Mouse (Mus musculus) left cerebral cortex, postnatal 10 days (tissue): Measurements from ENCODE around the gene Ccdc34. TPM values are rescaled to one million over a fixed set of nuclear protein-coding genes. Genes with fewer than 3 reads are reported as not detected.
"Not testable (repeated sequence)": the region's sequence is repeated elsewhere in the genome, so short reads cannot be mapped to it uniquely, and the experiment has no call there.

Source experiments
- DNase-seq, 2 experiments: peaks; one replicate each; pipeline ENCODE4 v3.0.0; 2021 to 2022; ENCODE audit warnings: low spot score in 2 of 2, mixed read lengths in 1 of 2; ENCODE audit errors: extremely low spot score in 1 of 2
- intact Hi-C: fragments of 180-260 bp; cut with DNase I; formaldehyde crosslinking; loops from one replicate; pipeline ENCODE4 v1.15.1; 2025
- total RNA-seq, 2 experiments: library from RNA; stranded (reverse); gene quantifications; 2 replicates each; pipeline ENCODE4 v1.2.3; 2021

Ccdc34 gene
- total RNA-seq, 2 experiments from 2014 or later: 17.9 to 18.0 TPM

DNA sequence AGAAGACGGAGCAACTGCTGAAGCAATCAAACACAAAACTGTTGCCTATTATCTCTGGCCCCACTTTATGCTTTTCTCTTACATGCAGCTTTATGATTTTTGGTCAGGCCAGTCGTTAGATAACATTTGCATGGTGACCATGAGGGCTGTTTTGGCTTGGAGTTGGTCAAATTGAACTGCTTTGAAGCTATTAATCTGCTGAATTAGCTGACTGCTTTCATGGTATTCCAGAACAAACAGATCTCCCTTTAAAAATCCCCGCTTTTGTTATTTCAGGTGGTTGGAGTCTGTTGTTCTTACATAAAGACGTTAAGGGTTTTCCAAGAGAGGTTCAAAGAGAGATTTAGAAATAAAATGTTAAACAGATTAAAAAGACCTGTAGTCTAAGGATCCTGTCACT lies 40.8 kb downstream of the Ccdc34 start:
- intact Hi-C loops: no loop called here
- no peak for DNase-seq

DNA sequence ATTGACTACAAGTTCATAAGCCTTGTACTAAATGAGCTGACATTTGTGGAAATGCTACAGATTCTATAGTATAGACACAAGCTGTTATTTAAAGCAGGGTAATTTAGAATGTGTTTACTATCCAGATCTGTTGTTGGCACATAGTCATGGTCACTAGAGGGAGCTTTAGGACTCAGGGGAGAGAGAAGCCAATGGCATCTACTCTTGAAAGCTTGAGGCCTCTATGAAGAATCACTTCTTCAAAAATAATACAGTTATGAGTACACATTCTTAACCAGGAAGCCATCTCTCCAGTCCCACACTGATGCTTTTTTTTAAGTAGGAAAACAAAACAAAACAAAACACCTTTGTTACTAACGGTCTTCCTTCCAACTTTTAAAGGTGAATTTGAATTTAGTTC lies 45.5 kb downstream of the Ccdc34 start:
- intact Hi-C loops: loop anchor here (10.0 kb wide), 1 partner anchor 142 kb away; no protein-coding TSS in a partner anchor
- DNase-seq: no peak

- intact Hi-C loops: loop anchor here (10.0 kb wide), 1 partner anchor 136 kb away; no protein-coding TSS in a partner anchor
Measured at GRCm38 (mm10) chr2:110068916-110069315, 51.3 kb downstream of the Ccdc34 start.

GRCm38 (mm10) chr2:110073023-110073422 lies 55.4 kb downstream of the Ccdc34 start:
- intact Hi-C loops: no loop called here
- no peak for DNase-seq

More at GRCm38 (mm10) chr2:110068916-110069315, 51.3 kb downstream of the Ccdc34 start:
- no peak for DNase-seq

GRCm38 (mm10) chr2:110074646-110075452 lies 57.2 kb downstream of the Ccdc34 start:
- intact Hi-C loops: no loop called here
- no peak for DNase-seq

- DNase-seq: no peak
- intact Hi-C loops: no loop called here
Measured at GRCm38 (mm10) chr2:110077240-110077639, 59.6 kb downstream of the Ccdc34 start.

- intact Hi-C loops: no loop called here
- no peak for DNase-seq
Measured at GRCm38 (mm10) chr2:110077655-110078054, 60.0 kb downstream of the Ccdc34 start.

- intact Hi-C loops: no loop called here
- no peak for DNase-seq
Measured at GRCm38 (mm10) chr2:110080532-110080931, 62.9 kb downstream of the Ccdc34 start.

DNA sequence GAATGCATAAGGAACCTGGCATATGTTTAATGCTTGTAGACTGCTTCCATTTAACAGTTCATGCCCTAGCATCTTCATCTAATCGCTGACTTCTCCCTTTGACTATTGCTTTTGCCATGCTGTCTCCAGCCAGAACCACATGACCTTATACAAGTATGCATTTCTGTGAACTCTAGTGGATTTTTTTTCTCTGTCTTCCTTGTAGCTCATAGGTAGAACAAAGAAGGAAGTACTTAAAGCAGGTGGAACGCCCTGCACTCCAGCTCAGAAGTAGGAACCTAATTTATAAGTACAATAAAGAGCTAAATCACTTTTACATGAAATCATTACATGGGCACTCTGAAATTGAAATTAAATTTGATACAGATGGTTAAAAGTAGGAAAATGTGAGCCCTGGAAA lies 65.4 kb downstream of the Ccdc34 start:
- no peak for DNase-seq
- intact Hi-C loops: no loop called here

DNA sequence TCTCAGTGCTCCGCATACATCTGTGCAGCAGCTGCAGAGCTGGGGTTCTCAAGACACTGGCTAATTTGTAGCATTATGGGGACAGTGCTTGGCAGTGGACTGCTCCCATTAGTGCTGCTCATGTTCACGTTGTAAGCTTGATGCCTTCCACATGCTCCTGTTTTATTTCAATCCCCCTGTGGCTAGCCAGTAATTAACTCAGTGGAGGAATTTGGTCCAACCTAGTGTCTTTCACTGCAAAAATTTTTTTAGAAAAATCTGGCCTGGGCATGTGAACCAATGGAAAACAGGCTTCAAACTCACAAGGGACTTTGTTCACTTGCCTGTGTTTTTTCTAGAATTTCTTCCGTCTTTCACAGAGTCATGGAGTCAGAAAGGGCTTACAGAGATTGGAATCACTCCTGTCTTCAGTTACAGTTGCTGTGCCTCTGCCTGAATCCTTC lies 68.1 kb downstream of the Ccdc34 start:
- intact Hi-C loops: no loop called here
- DNase-seq: no peak

DNA sequence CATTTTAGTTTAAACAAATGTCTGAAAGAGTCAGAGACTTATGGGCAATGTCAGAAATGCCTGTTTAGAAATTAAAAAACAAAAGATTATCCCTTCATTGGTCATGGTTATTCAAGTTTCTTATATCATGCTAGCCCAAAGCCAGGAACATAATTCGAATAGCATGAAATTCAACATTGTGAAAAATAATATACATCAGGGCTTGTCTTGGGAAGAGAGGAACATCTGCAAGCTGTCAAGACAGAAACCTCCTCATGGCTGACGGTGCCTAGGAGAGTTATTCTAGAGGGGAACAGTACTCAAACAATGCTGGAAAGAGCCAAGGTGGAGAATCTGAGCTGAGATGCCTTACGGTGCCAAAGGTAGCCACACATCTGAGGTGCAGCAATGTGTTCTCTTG lies 96.5 kb downstream of the Ccdc34 start:
- DNase-seq: no peak
- intact Hi-C loops: no loop called here

DNA sequence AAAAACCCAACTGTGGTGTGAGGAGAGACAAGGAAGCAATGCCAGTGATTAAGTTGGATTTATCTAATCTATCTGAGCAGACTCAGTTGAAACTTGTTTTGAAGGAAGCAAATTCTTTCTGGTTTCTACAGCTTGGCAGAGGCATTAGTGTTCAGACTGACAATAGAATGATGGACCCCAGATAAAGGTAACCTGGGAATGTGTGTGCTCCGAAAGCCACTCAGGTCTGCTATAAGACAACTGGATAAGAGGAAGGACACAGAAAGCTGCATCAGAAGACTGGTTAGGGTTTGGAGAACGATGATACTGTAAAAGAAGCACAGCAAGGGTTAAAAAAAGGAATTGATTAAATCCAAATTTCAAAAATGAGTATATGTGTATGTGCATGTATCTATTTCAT lies 111.8 kb downstream of the Ccdc34 start:
- no peak for DNase-seq
- intact Hi-C loops: no loop called here

DNA sequence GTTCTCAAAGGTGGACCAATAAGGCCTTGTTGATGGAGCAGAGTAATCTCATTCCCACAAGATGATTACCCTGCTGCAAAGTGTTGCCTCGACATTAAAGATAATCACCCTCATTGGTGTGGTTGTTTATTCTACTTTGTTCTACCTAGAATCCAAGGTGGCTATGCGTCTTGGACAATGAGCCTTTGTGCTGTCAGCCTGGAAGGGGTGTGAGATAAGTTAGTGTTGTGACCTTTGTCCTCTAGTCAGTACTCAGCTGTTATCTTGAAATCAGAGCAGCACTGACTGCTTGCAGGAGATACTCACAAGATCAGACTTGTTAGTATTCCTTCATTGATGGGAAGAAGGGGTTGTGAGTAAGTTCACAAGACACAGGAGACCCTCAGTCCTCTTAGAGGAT lies 114.0 kb downstream of the Ccdc34 start:
- no peak for DNase-seq
- intact Hi-C loops: no loop called here

DNA sequence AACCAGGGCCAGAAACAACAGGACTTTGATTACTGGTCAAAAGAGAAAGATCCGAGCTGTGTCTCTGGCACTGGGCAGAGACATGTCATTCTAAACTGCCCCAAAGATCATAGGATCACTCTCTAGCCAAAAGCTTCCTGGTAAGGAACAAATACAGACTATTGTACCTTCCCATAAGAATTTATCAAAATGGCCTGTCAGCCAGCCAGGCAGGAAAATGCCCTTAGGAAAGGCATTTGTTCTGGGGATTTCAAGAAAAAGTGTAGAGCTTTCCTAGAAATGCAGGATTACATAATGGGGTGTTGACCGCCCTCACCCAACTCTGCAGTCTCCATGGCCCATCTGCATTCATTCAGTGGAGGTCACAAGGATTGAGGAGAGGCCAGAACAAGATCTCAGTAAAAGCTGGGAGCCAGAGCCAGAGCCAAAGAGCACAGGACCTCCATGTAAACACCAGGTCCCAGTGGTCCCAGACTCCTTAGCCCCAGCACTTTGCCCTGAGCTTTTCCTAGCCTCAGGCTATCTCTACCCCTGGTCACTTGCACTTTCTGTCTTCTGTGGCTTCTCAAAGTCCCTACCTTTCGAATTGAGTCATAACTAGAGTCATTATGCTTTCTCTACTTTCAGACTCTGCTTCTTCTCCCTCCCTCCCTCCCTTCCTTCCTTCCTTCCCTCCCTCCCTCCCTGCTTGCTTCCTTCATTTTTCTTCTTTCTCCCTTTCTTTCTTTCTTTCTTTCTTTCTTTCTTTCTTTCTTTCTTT lies 115.9 kb downstream of the Ccdc34 start:
- DNase-seq: no peak
- intact Hi-C loops: no loop called here

GRCm38 (mm10) chr2:110134765-110135594 lies 117.4 kb downstream of the Ccdc34 start:
- intact Hi-C loops: no loop called here
- DNase-seq: peak in 1 of 2 experiments; percentile 23

GRCm38 (mm10) chr2:110137291-110137690 lies 119.7 kb downstream of the Ccdc34 start:
- intact Hi-C loops: no loop called here
- no peak for DNase-seq

DNA sequence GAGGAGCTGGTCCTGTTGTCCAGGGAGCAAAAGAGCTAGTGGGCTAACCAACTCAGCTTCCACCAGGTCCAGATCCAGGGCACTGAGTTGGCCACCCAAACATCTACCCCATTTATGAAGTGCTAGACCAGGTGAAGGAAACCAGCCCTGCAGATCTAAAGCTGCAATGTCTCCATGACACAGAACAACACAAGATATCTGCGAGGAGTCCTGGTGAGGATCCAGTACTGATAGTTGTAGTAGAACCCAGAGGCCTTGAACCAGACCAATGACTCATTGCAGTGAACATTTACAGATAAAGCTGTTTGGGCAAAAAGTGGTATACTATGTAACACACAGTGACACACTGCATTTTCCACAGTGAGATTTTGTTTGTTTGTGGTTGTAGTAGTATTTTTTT lies 120.5 kb downstream of the Ccdc34 start:
- DNase-seq: no peak
- intact Hi-C loops: no loop called here

DNA sequence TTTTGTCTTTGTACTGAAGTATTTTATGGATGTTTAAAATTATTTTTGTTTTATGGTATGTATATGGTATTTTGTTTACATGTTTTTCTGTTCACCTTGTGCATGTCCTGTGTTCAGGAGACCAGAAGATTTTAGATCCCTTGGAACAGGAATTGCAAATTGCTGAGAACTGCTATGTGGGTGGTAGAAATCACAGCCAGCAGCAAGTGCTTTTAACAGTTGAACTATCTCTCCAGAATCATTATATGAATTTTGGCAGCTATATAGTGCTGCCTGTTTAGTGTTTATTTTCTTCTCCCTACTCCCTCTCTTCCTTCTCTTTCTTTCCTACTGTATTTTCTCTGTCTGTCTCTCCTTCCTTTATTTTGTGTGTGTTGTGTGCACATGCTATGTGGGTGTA lies 130.4 kb downstream of the Ccdc34 start:
- DNase-seq, intact Hi-C loops: not testable (repeated sequence)

- no peak for DNase-seq
- intact Hi-C loops: no loop called here
Measured at GRCm38 (mm10) chr2:110149246-110149645, 131.6 kb downstream of the Ccdc34 start.
